Mouse (Mus musculus) brain, adult 10 weeks (tissue): Measurements from ENCODE around the gene Tubb5. TPM values are rescaled to one million over a fixed set of nuclear protein-coding genes. Genes with fewer than 3 reads are reported as not detected.

Source experiments
- polyA plus RNA-seq: library from polyadenylated mRNA; stranded (reverse); fragments of 350-450 nt; fragmentation: Illumina TruSeq; extraction: RNeasy Lipid Tissue Mini Kit (QIAGEN cat#74804); gene quantifications from one replicate; pipeline ENCODE4 v1.2.3, GENCODE M21; 2015; ENCODE audit warnings: low read depth, low replicate concordance

Tubb5 gene
- 402 TPM for polyA plus RNA-seq

GRCm38 (mm10) chr17:35838122-35838544 lies at the start of gene Tubb5:
Tubb5 (minus strand) TSS chr17:35838306.

DNA sequence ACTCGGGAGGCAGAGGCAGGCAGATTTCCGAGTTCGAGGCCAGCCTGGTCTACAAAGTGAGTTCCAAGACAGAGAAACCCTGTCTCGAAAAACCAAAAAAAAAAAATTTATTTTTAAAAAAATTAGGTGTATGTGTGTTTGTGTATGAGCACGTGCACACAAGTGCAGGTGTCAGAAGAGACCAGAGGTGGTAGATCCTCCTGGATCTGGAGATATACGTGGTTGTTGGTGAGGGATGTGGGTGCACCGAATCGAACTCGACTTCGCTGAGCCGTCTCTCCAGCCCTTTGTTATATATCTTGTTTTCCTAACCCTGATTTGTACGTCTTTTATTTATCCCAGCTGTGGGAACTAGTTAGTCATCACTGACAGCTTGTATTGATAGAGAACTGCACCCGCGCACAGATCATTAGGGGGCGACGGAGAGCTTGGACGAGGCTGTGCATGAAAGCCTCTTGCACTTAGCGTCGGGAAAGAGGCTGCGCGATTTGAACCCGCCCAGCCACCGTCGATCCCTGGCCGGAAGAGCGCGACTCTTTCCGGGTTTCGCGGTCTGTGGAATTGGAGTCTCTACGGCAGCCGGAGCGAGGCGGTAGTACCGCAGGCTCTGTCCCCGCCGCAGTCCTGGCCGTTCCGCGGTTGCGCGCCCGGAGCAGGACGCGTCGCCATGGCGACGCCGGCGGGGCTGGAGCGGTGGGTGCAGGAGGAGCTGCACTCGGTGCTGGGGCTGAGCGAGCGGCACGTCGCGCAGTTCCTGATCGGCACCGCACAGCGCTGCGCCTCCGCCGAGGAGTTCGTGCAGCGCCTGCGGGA lies 41.3 kb upstream of the Tubb5 start, which contains the start of gene Dhx16:
TSS of gene Dhx16 (plus strand) at position 575 of the 813 bp plus-strand sequence.

DNA sequence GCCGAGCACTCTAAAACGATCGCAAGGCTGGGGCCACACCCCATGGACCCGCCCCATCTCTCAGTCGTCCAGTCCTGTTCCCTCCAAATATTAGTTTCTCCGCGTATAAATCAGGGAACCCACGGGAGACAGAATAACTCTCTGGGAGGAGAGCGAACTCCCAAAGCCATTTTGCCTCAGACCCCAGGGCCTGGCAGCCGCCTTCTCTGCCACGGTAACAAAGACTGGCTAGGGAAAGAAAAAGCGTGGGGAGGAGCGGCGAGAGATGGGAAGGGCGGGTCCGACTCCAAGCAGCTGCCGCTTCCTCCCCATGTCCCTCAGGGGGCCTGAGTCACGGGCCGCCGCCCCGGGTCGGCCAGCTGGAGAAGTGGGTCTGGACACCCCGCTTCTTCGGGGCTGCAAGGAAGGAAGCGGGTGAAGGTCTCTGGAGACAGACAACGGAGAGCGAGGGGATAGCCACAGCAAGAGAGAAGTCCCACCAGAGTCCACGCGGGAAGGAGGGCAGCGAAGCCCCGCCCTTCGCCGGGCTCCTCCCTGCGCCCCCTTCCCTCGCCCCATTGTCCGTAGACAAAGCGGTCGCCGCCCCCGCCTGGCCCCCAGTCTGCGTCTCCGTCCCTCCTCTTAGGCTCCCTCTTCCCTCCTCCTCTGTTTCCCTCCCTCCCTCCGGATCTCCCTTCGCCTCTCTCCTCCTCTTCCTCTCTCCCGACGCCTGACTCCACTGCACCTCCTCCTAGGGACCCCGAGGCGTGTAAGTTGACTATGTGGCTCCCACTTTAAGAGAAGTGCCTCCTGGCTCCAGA lies 27.6 kb upstream of the Tubb5 start, which contains the start of gene Ppp1r18:
TSS of gene Ppp1r18 (plus strand) at position 113 of the 800 bp plus-strand sequence.

DNA sequence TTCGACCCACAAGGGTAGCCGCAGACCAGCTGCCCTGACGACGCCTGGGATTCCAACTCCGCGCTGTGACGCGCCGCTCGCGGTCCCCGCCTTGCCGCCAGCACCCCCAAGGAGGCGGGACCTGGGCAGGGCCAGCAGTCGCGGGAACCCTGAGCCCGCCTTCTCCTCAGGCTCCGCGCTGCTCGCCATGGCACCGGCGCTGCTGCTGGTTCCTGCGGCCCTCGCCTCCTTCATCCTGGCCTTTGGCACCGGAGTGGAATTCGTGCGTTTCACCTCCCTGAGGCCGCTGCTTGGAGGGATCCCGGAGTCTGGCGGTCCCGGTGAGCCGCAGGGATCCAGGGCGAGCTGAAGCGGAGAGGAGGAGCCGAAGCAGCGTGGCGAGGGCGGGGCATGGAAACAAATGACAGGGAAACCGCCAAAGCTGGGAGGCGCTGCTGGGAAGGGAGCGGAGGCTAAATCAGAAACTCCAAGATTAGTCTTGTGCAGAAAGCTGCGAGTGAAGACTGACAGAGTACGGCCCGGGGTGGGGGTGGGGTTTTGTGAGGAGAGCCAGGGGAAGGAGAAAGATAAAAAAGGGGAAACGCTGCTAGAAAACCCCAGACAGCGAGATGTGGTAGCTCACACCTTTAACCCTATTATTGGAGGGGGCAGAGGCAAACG lies 23.2 kb upstream of the Tubb5 start, which contains the start of gene Nrm:
TSS of gene Nrm (plus strand) at position 121 of the 660 bp plus-strand sequence.

DNA sequence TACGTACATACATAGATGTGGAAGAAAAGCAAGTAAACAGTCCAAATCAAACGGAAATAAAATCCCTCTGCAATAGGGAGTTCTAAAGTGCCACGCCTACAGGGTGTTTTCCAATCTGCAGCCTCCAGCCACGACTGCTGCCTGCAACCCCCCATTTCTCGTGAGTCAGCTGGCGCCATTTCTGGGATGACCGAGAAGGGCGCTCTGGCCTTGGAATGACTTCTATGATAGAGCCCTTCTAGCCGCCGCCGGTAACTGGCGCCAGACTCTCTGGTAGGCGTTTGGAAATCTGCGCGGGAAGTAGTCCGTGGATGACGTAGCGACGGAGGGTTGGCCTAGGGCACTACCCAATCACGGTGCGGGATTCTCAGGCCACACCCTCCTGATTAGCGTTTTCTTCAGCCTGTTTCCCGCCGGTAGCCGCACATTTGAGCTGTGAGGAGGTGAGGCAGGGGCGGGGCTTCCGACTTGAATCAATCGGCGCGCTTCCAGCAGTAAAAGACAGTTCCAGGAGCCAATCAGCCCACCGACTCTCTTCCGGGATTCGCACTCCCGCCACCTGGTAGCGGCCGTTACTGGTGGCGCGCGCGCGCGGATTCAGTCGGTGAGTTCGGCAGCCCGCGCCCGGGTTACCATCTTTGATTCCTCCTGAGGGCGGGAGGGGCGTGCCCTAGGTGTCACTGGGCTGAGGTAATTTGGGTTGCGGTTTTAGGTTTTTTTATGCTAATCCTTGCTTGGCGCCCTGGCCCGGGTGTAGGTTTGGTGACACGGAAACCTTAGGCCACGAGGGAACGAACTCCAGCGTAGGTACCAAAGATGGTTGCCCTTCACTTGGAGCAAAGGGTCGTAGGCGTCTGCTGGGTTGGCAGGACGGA lies 3.2 kb upstream of the Tubb5 start, which contains the start of gene Mdc1:
TSS of gene Mdc1 (plus strand) at position 440 of the 875 bp plus-strand sequence.

DNA sequence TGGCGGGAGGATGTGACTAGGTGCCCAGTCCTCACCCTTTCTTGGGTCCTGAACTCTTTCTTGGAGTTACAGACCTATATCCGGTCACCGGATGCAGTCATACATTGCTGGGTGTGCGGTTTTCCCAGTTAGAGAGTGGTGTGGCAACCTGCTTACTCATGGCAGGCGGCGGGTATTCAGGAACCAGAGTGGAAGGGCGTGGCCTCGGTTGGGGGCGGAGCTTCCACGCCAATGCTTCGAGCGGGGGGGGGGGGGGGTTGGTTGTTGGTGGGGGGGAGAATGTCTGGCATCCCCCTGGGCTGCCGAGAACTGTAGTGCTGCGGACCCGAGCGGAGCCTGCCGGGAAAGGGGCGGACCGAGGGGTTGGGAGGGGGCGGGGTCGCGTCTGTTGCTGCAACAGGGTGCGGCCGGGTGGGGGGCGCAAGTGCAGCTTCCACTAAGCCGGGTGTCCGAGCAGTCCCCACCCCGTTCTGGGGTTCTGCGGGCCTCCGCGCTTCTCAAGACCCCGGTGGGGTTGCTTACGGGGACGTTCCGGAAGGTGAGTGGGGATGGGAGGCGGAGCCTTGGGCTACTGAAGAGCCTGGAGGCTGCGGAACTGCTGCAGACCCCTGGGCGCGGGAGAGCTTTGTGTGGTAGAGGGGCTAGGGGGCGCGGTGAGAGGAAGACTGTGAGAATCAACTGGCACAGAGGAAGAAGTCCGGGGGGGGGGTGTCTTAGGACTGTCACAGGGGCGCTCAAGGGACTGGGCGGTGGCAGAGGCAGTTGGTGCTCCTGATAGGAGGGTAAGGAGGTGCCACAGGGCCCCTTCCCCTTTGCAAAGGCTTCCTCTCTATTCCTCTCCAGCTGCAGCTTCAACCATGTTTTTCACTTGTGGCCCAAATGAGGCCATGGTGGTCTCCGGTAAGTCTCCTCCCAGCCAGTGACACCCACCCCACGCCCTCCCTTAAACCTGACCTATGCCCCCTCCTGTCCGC lies 14.9 kb downstream of the Tubb5 start, which contains the start of gene Flot1:
TSS of gene Flot1 (plus strand) at position 267 of the 974 bp plus-strand sequence.

DNA sequence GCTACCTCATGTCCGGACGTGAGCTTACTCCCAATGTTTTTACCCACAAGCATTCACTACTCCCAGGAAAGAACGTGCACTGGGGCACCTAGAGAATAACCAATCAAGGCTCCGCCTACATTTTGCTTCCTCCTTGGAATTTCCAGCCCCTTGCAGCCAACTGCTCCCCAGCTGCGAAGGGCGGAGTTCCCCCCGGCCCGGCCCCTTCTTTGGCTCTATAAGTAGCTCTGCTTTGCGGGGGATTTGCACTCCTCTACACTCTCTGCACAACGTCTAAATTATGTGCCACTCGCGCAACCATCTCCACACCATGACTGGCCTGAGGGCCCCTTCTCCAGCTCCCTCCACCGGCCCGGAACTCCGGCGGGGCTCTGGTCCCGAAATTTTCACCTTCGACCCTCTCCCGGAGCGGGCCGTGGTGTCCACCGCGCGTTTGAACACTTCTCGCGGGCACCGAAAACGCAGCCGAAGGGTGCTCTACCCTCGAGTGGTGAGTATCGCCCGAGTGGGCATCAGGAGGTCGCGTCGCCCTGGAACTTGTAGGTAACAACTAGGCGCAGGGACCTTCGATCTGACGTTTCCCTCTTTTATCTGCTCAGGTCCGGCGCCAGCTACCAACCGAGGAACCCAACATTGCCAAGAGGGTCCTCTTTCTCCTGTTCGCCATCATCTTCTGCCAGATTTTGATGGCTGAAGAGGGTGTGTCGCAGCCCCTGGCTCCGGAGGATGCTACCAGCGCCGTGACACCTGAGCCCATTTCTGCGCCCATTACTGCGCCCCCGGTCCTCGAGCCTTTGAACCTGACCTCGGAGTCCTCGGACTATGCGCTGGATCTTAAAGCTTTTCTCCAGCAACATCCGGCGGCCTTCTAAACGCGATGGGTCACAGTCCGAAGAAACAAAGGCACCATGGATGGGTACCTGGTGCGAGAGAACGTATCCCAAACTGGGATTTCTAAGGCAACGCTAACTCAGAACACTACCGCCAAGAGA lies 16.4 kb downstream of the Tubb5 start, which contains the start of gene Ier3:
TSS of gene Ier3 (plus strand) at position 246 of the 992 bp plus-strand sequence.

Other genes with a start within 250 kb of the Tubb5 start
- not detected for gene Sfta2, start 236.8 kb downstream of the Tubb5 start, polyA plus RNA-seq
- not detected for gene Gm9573, start 211.7 kb downstream of the Tubb5 start, polyA plus RNA-seq
- not detected for gene Mucl3, start 194.6 kb downstream of the Tubb5 start, polyA plus RNA-seq
- gene Vars2, start 170.7 kb downstream of the Tubb5 start, polyA plus RNA-seq = 20.2 TPM
- 19.8 TPM for gene Gtf2h4, start 164.6 kb downstream of the Tubb5 start, polyA plus RNA-seq
- gene Ddr1, start 133.7 kb downstream of the Tubb5 start, polyA plus RNA-seq = 52.9 TPM
- gene Ier3, start 16.6 kb downstream of the Tubb5 start, polyA plus RNA-seq = 14.8 TPM
- 140 TPM for gene Flot1, start 15.1 kb downstream of the Tubb5 start, polyA plus RNA-seq
- 7.9 TPM for gene Mdc1, start 3.2 kb upstream of the Tubb5 start, polyA plus RNA-seq
- 3.0 TPM for gene Nrm, start 23.0 kb upstream of the Tubb5 start, polyA plus RNA-seq
- 8.6 TPM for gene Ppp1r18, start 27.3 kb upstream of the Tubb5 start, polyA plus RNA-seq
- 27.2 TPM for gene Dhx16, start 41.5 kb upstream of the Tubb5 start, polyA plus RNA-seq
- 90.2 TPM for gene 2310061I04Rik, start 59.1 kb upstream of the Tubb5 start, polyA plus RNA-seq
- 53.4 TPM for gene Atat1, start 71.8 kb upstream of the Tubb5 start, polyA plus RNA-seq
- gene Mrps18b, start 78.1 kb upstream of the Tubb5 start, polyA plus RNA-seq = 53.1 TPM
- 30.3 TPM for gene Ppp1r10, start 78.1 kb upstream of the Tubb5 start, polyA plus RNA-seq
- 64.4 TPM for gene Abcf1, start 131.5 kb upstream of the Tubb5 start, polyA plus RNA-seq
- 131 TPM for gene Gnl1, start 141.5 kb upstream of the Tubb5 start, polyA plus RNA-seq
- 28.9 TPM for gene Prr3, start 141.9 kb upstream of the Tubb5 start, polyA plus RNA-seq
- 2.6 TPM for gene H2-T24, start 182.3 kb upstream of the Tubb5 start, polyA plus RNA-seq
- 26.7 TPM for gene H2-T23, start 194.5 kb upstream of the Tubb5 start, polyA plus RNA-seq
- gene H2-T22, start 204.4 kb upstream of the Tubb5 start, polyA plus RNA-seq = 35.7 TPM
- gene Gm6034, start 204.7 kb upstream of the Tubb5 start, polyA plus RNA-seq = not detected
- 0.46 TPM for gene Gm11127, start 220.1 kb upstream of the Tubb5 start, polyA plus RNA-seq